ENCODE assay signal across 22 mouse cellular contexts in genomic region chr14:76981781-76982180, GRCm38 (mm10). TPM values are rescaled to one million over a fixed set of nuclear protein-coding genes. Genes with fewer than 3 reads are reported as not detected.
A peak's percentile ranks its signal among the peaks of the same experiment; 100 is the strongest.
DNase-seq lines count a peak whose midpoint lies in the region; ATAC-seq lines count a peak whose summit lies in the region.
"Had no signal": no experiment of that assay in that cellular context is flagged by ENCODE, and none has a peak within 500 bp of the region (broad histone marks: within the 10 kb centered on the region; RNA-seq: fewer than 3 reads in every experiment).

No protein-coding gene starts in this region.

- peaks cover 6% of the 10 kb centered on the region for H3K4me1 ChIP-seq in forebrain, embryonic 15.5 days
- no peaks in the 10 kb centered on the region for H3K4me1 ChIP-seq in forebrain, embryonic 11.5 days (replicated peaks; ENCODE audit: control insufficient read depth, insufficient read depth, low read length)
- peaks cover 20% of the 10 kb centered on the region for H3K4me1 ChIP-seq in kidney, embryonic 15.5 days
- peaks cover 7% of the 10 kb centered on the region; the same call in 1 of the 2 replicates for H3K4me1 ChIP-seq in neural tube, embryonic 13.5 days (replicated peaks)
- peaks cover 6% of the 10 kb centered on the region; the same call in 1 of the 2 replicates for H3K4me1 ChIP-seq in neural tube, embryonic 15.5 days
- H3K4me1 ChIP-seq: heart, embryonic 13.5 days had no signal

- H3K4me3 ChIP-seq in forebrain, embryonic 15.5 days, result no peak overlapping the region
- no peak overlapping the region for H3K4me3 ChIP-seq in forebrain, embryonic 11.5 days (ENCODE audit: low read depth, low read length)
- H3K4me3 ChIP-seq in kidney, embryonic 15.5 days (replicated peaks), result no peak overlapping the region
- H3K4me3 ChIP-seq in neural tube, embryonic 13.5 days, result no peak overlapping the region
- H3K4me3 ChIP-seq in neural tube, embryonic 15.5 days (replicated peaks), result no peak overlapping the region
- H3K4me3 ChIP-seq: heart, adult 2 months; heart, embryonic 13.5 days; layer of hippocampus, adult 2 months; limb, embryonic 13.5 days had no signal

- H3K9ac ChIP-seq in forebrain, embryonic 15.5 days (replicated peaks), result no peak overlapping the region
- no peak overlapping the region for H3K9ac ChIP-seq in forebrain, embryonic 11.5 days (ENCODE audit: low read length)
- H3K9ac ChIP-seq in kidney, embryonic 15.5 days, result no peak overlapping the region
- H3K9ac ChIP-seq in neural tube, embryonic 13.5 days, result no peak overlapping the region
- no peak overlapping the region for H3K9ac ChIP-seq in neural tube, embryonic 15.5 days (replicated peaks)
- H3K9ac ChIP-seq: heart, embryonic 13.5 days; limb, embryonic 13.5 days; liver, embryonic 14.5 days had no signal

- no peak for DNase-seq in forebrain, embryonic 11.5 days (ENCODE audit: low spot score)
- DNase-seq in kidney, postnatal 14 days, result no peak
- no peak for DNase-seq in neural tube, embryonic 10.5 days (ENCODE audit: extremely low spot score, low spot score)
- no peak for DNase-seq in lung, adult 18-20 months
- DNase-seq: adrenal gland, postnatal 10 days; gastrocnemius, postnatal 36 days; heart, adult 2 months; heart, postnatal 14 days; kidney, adult 2 months; kidney, postnatal 25 days; lung, postnatal 4 days; right cerebral cortex, adult 18-20 months; right cerebral cortex, postnatal 4 days; thymus, postnatal 25 days had no signal

- no peaks in the 10 kb centered on the region for H3K9me3 ChIP-seq in forebrain, embryonic 15.5 days
- no peaks in the 10 kb centered on the region for H3K9me3 ChIP-seq in forebrain, embryonic 11.5 days (ENCODE audit: control insufficient read depth, low read length)
- H3K9me3 ChIP-seq in kidney, embryonic 15.5 days (replicated peaks), result no peaks in the 10 kb centered on the region
- no peaks in the 10 kb centered on the region for H3K9me3 ChIP-seq in neural tube, embryonic 13.5 days
- H3K9me3 ChIP-seq in neural tube, embryonic 15.5 days (replicated peaks), result no peaks in the 10 kb centered on the region
- H3K9me3 ChIP-seq: heart, embryonic 13.5 days; limb, embryonic 13.5 days had no signal

- peak overlapping the region; percentile 1; the same call in 1 of the 2 replicates for H3K27ac ChIP-seq in forebrain, embryonic 15.5 days (replicated peaks)
- no peak overlapping the region for H3K27ac ChIP-seq in forebrain, embryonic 11.5 days (ENCODE audit: low read depth, low read length)
- H3K27ac ChIP-seq in kidney, embryonic 15.5 days, result peak overlapping the region; percentile 54; the same call in 1 of the 2 replicates
- peak overlapping the region; percentile 39 for H3K27ac ChIP-seq in neural tube, embryonic 13.5 days (replicated peaks)
- peak overlapping the region; percentile 46 for H3K27ac ChIP-seq in neural tube, embryonic 15.5 days (replicated peaks)
- H3K27ac ChIP-seq: heart, adult 2 months; heart, embryonic 13.5 days; layer of hippocampus, adult 2 months; limb, embryonic 13.5 days; liver, embryonic 14.5 days had no signal

- H3K4me2 ChIP-seq in forebrain, embryonic 15.5 days (replicated peaks), result no peak overlapping the region
- no peak overlapping the region for H3K4me2 ChIP-seq in forebrain, embryonic 11.5 days (ENCODE audit: low read depth, low read length, severe bottlenecking)
- H3K4me2 ChIP-seq in kidney, embryonic 15.5 days, result no peak overlapping the region
- no peak overlapping the region for H3K4me2 ChIP-seq in neural tube, embryonic 13.5 days
- no peak overlapping the region for H3K4me2 ChIP-seq in neural tube, embryonic 15.5 days
- H3K4me2 ChIP-seq: heart, embryonic 13.5 days; limb, embryonic 13.5 days had no signal

- no peak for ATAC-seq in forebrain, embryonic 15.5 days (replicated peaks)
- no peak for ATAC-seq in forebrain, embryonic 11.5 days (replicated peaks; ENCODE audit: low FRiP score)
- no peak for ATAC-seq in kidney, embryonic 15.5 days (replicated peaks; ENCODE audit: low FRiP score)
- no peak for ATAC-seq in neural tube, embryonic 13.5 days (ENCODE audit: low read depth)
- ATAC-seq in neural tube, embryonic 15.5 days (ENCODE audit: low FRiP score), result no peak

- no peaks in the 10 kb centered on the region for H3K27me3 ChIP-seq in forebrain, embryonic 15.5 days
- H3K27me3 ChIP-seq in forebrain, embryonic 11.5 days (ENCODE audit: control insufficient read depth, insufficient read depth, low read length), result no peaks in the 10 kb centered on the region
- H3K27me3 ChIP-seq in kidney, embryonic 15.5 days, result no peaks in the 10 kb centered on the region
- H3K27me3 ChIP-seq in neural tube, embryonic 13.5 days, result no peaks in the 10 kb centered on the region
- H3K27me3 ChIP-seq in neural tube, embryonic 15.5 days (replicated peaks), result no peaks in the 10 kb centered on the region
- H3K27me3 ChIP-seq: heart, embryonic 13.5 days; limb, embryonic 13.5 days had no signal

- no peaks in the 10 kb centered on the region for H3K36me3 ChIP-seq in forebrain, embryonic 15.5 days
- H3K36me3 ChIP-seq in forebrain, embryonic 11.5 days (ENCODE audit: control insufficient read depth, insufficient read depth, low read length), result no peaks in the 10 kb centered on the region
- no peaks in the 10 kb centered on the region for H3K36me3 ChIP-seq in kidney, embryonic 15.5 days
- no peaks in the 10 kb centered on the region for H3K36me3 ChIP-seq in neural tube, embryonic 13.5 days
- no peaks in the 10 kb centered on the region for H3K36me3 ChIP-seq in neural tube, embryonic 15.5 days
- H3K36me3 ChIP-seq: heart, embryonic 13.5 days; limb, embryonic 13.5 days had no signal

- 35% methylated on average over 1 of the region's 1 CpGs for WGBS in forebrain, embryonic 15.5 days
- 65% methylated on average over 1 of the region's 1 CpGs for WGBS in forebrain, embryonic 11.5 days
- WGBS in kidney, embryonic 15.5 days, result 58% methylated on average over 1 of the region's 1 CpGs
- 23% methylated on average over 1 of the region's 1 CpGs for WGBS in neural tube, embryonic 13.5 days
- 32% methylated on average over 1 of the region's 1 CpGs for whole genome bisulfite sequencing in neural tube, embryonic 15.5 days

RNA-seq across cellular contexts. Expression of gene Ccdc122, which starts 54.8 kb away (rescaled TPM):
- polyA plus RNA-seq in forebrain, embryonic 15.5 days (2015; fragmentation: Nextera tagmentation; extraction: Ambion mirVana), result 0.57 and 0.66 TPM in 2 replicates
- 0.81 and 1.7 TPM in 2 replicates for polyA plus RNA-seq in forebrain, embryonic 11.5 days (2014; fragmentation: Nextera tagmentation; extraction: Ambion mirVana)
- 1.4 TPM in 2 replicates for polyA plus RNA-seq in kidney, embryonic 15.5 days (2015; fragmentation: Nextera tagmentation; extraction: Ambion mirVana)
- polyA plus RNA-seq in neural tube, embryonic 13.5 days (2015; fragmentation: Nextera tagmentation; extraction: Ambion mirVana), result 1.0 and 1.2 TPM in 2 replicates
- 0.84 and 1.2 TPM in 2 replicates for polyA plus RNA-seq in neural tube, embryonic 15.5 days (2015; fragmentation: Nextera tagmentation; extraction: Ambion mirVana)

RNA-seq across cellular contexts. Expression of gene Lacc1, which starts 54.9 kb away (rescaled TPM):
- 1.5 and 1.7 TPM in 2 replicates for polyA plus RNA-seq in forebrain, embryonic 15.5 days (2015; fragmentation: Nextera tagmentation; extraction: Ambion mirVana)
- polyA plus RNA-seq in forebrain, embryonic 11.5 days (2014; fragmentation: Nextera tagmentation; extraction: Ambion mirVana), result 3.9 and 4.2 TPM in 2 replicates
- polyA plus RNA-seq in kidney, embryonic 15.5 days (2015; fragmentation: Nextera tagmentation; extraction: Ambion mirVana), result 6.9 TPM in 2 replicates
- 3.5 and 3.6 TPM in 2 replicates for polyA plus RNA-seq in neural tube, embryonic 13.5 days (2015; fragmentation: Nextera tagmentation; extraction: Ambion mirVana)
- 2.5 and 6.1 TPM in 2 replicates for polyA plus RNA-seq in neural tube, embryonic 15.5 days (2015; fragmentation: Nextera tagmentation; extraction: Ambion mirVana)
